Comparison of ENCODE assay signal across 1 mouse cellular context in genomic region chr9:47441155-47441554, GRCm38 (mm10).
TF ChIP-seq lines count a peak whose summit lies in the region.

No protein-coding gene starts in this region.

TF ChIP-seq in MEL, 35 proteins besides CTCF, POLR2A, EP300 and RAD21 (continued from another document):
- TF ChIP-seq RCOR1 (IDR thresholded peaks at IDR 0.05; ENCODE audit: low read depth, low read length): 0 out of 2 replicates have a peak, but pooled peaks have one; percentile 40
